Mouse (Mus musculus): ENCODE results near the gene Arg1.
A peak's percentile ranks its signal among the peaks of the same experiment; 100 is the strongest.

The Arg1 gene

GRCm38 (mm10) chr10:24926962-24927720, at the start of gene Arg1:
Gene Arg1 (minus strand): TSS chr10:24927484.
- DNase-seq = peak; percentile 24

DNA sequence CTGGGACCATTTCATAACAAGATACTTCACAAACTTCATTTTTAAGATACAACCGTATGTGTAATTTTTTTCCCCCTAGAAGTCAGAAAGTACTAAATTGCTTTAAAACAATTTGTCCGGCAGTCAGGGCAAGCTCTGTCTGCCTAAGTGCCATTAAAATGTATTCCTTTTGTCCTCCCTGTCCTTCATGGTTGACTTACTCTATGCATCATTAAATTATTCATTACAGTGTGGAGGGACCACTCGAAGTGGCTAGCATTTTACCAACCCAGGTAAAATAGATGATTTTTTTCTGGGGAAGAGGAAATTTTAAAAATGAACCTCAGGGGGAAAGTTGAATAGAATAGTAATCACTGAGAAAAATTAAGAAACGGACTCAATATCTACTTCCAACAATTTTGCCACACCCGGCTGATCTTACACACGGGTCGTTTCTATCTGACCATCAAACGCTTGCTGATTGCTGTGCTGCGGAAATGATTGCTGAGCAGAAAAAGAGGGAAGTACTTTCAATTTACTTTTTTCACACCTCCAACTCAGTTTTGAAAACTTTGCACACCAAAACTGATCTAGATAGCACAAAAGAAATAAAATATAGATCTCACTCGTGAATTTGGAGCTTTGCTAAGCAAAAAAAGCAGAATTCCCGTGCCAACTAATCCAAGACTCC, 46.7 kb upstream of the Arg1 start:
- no peak for DNase-seq

GRCm38 (mm10) chr10:24973385-24973784, 46.1 kb upstream of the Arg1 start:
- no peak for DNase-seq

GRCm38 (mm10) chr10:24972923-24973322, 45.6 kb upstream of the Arg1 start:
- no peak for DNase-seq

GRCm38 (mm10) chr10:24965821-24966550, 38.7 kb upstream of the Arg1 start:
- no peak for DNase-seq

GRCm38 (mm10) chr10:24961889-24962288, 34.6 kb upstream of the Arg1 start:
- DNase-seq = no peak

DNA sequence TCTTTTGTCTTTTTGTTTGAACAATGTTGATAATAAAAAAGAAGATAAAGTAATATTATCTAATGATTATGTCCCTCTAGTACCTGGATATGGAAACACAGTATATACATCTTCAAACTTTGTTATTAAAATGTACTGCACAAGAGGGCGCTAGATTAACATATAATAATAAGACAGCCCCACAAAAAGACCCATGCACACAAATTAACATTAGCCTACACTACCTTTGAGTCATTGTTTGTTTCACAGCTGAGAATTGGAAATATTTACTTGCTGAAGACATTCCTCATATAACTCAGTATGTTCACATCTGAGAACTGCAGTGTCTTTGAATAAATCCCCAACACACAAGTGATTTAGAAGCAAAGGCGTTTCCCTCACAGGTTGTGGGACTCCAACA, 33.8 kb upstream of the Arg1 start:
- no peak for DNase-seq

- peak; percentile 54 for DNase-seq
Measured at GRCm38 (mm10) chr10:24959043-24959916, 32.0 kb upstream of the Arg1 start.

DNA sequence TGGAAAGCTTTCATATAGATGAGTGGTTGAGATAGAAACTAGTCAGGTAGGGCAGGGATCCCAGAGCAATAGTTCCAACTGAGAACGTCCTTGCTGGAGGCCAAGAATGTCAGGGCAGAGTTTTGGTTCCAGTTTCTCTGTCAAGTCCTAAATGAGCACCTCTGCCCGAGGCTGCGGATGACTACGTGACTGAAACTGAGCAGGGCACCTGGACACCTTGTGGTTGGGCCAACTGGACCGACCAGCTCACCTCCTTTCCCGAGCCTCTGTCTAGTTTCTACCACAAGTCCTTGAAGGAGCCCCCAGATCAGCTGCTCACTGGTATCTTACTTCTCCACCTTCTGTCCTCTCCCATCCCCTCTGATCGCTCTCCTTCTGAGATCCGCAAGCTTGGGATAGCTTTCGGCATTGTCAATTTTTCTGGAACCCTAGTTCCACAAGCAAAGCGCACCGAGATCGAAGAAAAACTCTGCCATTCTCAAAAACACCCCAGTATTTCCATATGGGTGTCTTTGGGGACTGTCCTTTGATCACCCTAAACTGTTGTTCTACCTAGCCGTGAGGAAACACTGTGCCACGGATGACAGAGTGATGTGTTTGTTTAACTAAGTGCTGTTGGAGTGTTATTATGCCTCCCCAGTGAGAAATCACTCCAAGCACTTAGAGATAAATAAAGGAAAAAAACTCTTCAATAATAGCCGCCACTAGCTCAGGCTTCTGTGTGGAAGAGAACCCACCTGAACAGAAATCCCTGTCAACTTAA, 31.2 kb upstream of the Arg1 start:
- no peak for DNase-seq

DNA sequence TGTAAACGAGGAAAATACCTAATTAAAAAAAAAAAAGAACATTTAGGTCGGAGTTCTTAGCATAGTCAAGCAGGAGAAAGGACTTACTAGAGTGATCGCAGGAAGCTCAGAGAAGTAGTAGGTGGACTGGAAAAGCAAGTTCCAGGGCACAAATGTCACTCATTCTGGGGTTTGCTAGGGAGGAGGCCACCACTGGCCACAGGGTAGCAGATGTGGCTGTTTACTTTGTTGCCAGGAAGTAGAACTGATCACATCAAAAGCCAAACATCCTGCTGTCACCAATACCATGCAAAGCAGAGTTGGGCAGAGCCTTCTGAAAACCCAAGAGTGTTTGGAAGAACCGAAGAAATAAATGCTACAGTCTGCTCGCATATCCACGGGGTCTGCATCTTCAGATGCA, 26.6 kb upstream of the Arg1 start:
- no peak for DNase-seq

- DNase-seq = peak; percentile 36
Measured at GRCm38 (mm10) chr10:24952549-24952948, 25.3 kb upstream of the Arg1 start.

DNA sequence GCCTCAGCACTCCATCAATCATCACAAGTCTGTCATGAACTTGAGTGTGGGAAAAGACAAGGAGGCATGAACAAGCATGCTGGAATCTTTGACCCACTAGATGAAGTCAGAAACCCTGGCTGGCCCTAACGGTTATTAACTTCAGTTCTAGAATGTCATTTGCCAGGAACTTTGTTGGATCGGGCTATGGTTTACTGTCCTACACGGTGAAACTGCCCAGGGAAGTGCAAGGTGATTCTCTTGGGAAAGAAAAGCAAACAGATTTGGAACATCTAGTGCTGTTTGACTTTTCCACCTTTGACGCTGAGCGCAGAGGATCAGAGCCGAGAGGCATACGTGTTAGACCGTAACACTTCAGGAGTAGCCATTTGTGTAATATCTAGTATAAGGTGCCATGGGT, 24.3 kb upstream of the Arg1 start:
- no peak for DNase-seq

GRCm38 (mm10) chr10:24950223-24950622, 22.9 kb upstream of the Arg1 start:
- DNase-seq = no peak

GRCm38 (mm10) chr10:24948278-24948677, 21.0 kb upstream of the Arg1 start:
- no peak for DNase-seq

DNA sequence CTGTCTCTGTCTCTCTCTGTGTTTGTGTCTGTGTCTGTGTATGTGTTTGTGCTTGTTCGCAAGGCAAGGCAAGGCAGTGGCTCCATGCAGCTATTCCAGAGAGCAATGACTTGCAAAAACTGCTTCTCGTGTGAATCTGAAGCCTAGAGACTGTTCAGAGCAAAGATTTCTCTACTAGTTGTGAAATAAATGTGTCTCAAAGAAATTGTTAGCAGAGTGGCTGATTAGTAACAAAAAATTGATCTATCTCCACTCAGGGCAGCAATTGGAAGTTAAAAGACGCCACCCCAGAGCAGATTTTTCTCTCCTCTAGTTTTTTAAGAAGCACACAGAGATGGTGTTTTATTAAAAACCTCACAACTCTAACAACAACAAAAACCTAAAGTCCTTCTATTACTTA, 20.6 kb upstream of the Arg1 start:
- DNase-seq = no peak

DNA sequence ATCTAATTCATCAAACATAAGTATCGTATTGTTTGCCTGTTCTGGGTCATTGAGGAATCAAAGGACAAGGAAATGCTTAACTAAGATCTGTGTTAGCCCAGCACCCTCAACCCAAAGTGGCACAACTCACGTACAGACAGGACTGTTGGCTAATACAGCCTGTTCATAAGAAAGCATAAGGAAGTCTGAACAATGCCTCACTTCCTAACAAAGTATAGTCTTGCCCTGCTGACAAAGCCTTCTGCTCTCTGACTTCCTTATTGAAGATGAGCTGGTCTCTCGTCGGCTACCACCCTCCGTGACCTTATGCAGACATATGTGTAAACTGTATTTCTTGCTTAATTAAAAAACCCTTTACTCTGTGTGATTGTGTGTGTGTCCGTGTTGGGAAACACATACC, 2.9 kb upstream of the Arg1 start:
- no peak for DNase-seq

DNA sequence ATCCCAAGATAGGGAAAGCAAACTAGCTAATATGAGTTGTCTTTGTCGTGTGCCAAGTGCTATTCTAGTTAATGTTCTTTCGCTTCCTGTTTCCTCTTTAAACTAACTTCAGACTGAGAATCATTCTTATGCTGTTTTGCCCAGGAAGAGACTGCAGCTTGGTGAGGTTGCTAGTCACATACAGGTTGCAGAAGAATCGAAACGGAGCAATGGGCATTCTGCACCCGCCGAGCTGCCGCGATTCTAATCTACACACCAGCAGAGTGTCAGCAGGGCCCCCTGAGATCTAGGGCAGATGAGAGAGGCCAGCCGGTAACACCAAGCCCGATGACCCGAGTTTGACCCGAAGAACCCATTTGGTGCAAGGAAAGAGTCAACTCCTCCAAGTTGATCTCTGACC, 788 bp upstream of the Arg1 start:
- DNase-seq = peak; percentile 18

- DNase-seq = no peak
Measured at GRCm38 (mm10) chr10:24926380-24926779, 904 bp downstream of the Arg1 start.

GRCm38 (mm10) chr10:24924296-24924695, 3.0 kb downstream of the Arg1 start:
- no peak for DNase-seq

- DNase-seq = no peak
Measured at GRCm38 (mm10) chr10:24922977-24923376, 4.3 kb downstream of the Arg1 start.

- no peak for DNase-seq
Measured at GRCm38 (mm10) chr10:24915486-24915885, 11.8 kb downstream of the Arg1 start.

- DNase-seq = no peak
Measured at GRCm38 (mm10) chr10:24912576-24912975, 14.7 kb downstream of the Arg1 start.
